Mouse (Mus musculus) cerebellum, postnatal 4 days (tissue): Measurements from ENCODE around the gene Prdm10.

Experiments used
- DNase-seq, 2 experiments: peaks; one replicate each; pipeline ENCODE4 v3.0.0; 2022; ENCODE audit warnings: low spot score in 2 of 2, mixed read lengths in 1 of 2

Gene Prdm10

GRCm38 (mm10) chr9:31363698-31364609 is 83.6 kb downstream of the Prdm10 start:
- no peak for DNase-seq

- no peak for DNase-seq
These were observed 84.7 kb downstream of the Prdm10 start for GRCm38 (mm10) chr9:31365086-31365485.

- no peak for DNase-seq
These were observed 91.4 kb downstream of the Prdm10 start for GRCm38 (mm10) chr9:31371740-31372139.

- no peak for DNase-seq
These were observed 96.3 kb downstream of the Prdm10 start for GRCm38 (mm10) chr9:31376661-31377060.

GRCm38 (mm10) chr9:31384786-31385499 is 104.6 kb downstream of the Prdm10 start:
- no peak for DNase-seq

GRCm38 (mm10) chr9:31385500-31385869 is 105.1 kb downstream of the Prdm10 start:
- DNase-seq: no peak

- DNase-seq: peak; percentile 84 to 94
These were observed 105.6 kb downstream of the Prdm10 start, which contains the start of gene Nfrkb for GRCm38 (mm10) chr9:31385947-31386354. Gene Nfrkb, plus strand, starts transcription at chr9:31386192.

GRCm38 (mm10) chr9:31386368-31387180 is 106.2 kb downstream of the Prdm10 start:
- DNase-seq: no peak

- DNase-seq: no peak
These were observed 106.9 kb downstream of the Prdm10 start for GRCm38 (mm10) chr9:31387206-31387605.

GRCm38 (mm10) chr9:31400441-31400840 is 120.1 kb downstream of the Prdm10 start:
- DNase-seq: peak; percentile 60 to 75

GRCm38 (mm10) chr9:31404311-31404710 is 124.0 kb downstream of the Prdm10 start:
- DNase-seq: no peak

GRCm38 (mm10) chr9:31405217-31405616 is 124.9 kb downstream of the Prdm10 start:
- DNase-seq: peak in 1 of 2 experiments; percentile 16

- no peak for DNase-seq
These were observed 131.8 kb downstream of the Prdm10 start for GRCm38 (mm10) chr9:31412165-31412564.

GRCm38 (mm10) chr9:31418821-31419220 is 138.5 kb downstream of the Prdm10 start:
- no peak for DNase-seq

GRCm38 (mm10) chr9:31422143-31422542 is 141.8 kb downstream of the Prdm10 start:
- DNase-seq: no peak

GRCm38 (mm10) chr9:31428971-31429370 is 148.6 kb downstream of the Prdm10 start:
- DNase-seq: no peak

GRCm38 (mm10) chr9:31430011-31430410 is 149.7 kb downstream of the Prdm10 start:
- DNase-seq: no peak
